Mouse (Mus musculus) kidney, adult 2 months (tissue): ENCODE measurements at regions not wholly inside any gene's neighbourhood (a gene's known extent, or its start where the extent isn't known, plus 50 kb on each side); places are given as distances from the start of the nearest gene placed in this dataset.

ENCODE experiments used
- CTCF ChIP-seq: fragments of 200-500 bp; conservative IDR thresholded peaks from 2 replicates; pipeline ENCODE4 v1.5.1; 2011; ENCODE audit warnings: low read depth, mild to moderate bottlenecking, control low read depth, low read length, moderate library complexity, mixed read lengths; ENCODE audit not compliant: insufficient read depth, insufficient read length
- POLR2A ChIP-seq: fragments of 200-500 bp; IDR thresholded peaks from one replicate; pipeline ENCODE4 v1.6.1; 2011; ENCODE audit warnings: low read depth, low read length, control low read depth

DNA sequence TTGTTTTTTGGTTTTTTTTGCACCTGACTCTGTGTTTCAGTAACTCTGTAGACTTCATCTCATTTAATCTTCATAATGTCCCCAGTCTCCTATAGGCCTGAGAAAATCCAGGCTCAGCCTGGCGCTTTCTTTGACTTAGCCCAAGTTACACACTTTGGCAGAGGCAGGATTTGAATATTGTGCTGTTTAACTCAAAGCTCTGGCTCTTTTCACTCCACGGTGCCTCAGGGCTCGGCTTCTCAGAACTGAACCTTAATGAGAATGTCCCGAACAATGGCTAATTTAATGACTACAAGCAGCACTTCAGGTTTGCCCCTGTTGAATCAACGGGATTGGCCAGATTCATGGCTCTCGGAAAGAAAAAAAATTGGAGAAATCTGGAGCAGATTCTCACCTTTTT is 425.1 kb downstream of the Zic3 start:
- TF ChIP-seq POLR2A (no peak), CTCF (no peak)
